Mouse (Mus musculus) ES-E14 (cell line): Measurements from ENCODE around the gene Ssr1.

Source experiments
- MAFK ChIP-seq: IDR thresholded peaks from 2 replicates; pipeline ENCODE4 v1.6.1; 2014; ENCODE audit warnings: mild to moderate bottlenecking, low read depth, low read length, inconsistent platforms; ENCODE audit not compliant: insufficient read depth
- ZC3H11A ChIP-seq: IDR thresholded peaks from 2 replicates; pipeline ENCODE4 v1.6.1; 2012; ENCODE audit warnings: low read depth, mild to moderate bottlenecking, inconsistent platforms, low read length, borderline replicate concordance

DNA sequence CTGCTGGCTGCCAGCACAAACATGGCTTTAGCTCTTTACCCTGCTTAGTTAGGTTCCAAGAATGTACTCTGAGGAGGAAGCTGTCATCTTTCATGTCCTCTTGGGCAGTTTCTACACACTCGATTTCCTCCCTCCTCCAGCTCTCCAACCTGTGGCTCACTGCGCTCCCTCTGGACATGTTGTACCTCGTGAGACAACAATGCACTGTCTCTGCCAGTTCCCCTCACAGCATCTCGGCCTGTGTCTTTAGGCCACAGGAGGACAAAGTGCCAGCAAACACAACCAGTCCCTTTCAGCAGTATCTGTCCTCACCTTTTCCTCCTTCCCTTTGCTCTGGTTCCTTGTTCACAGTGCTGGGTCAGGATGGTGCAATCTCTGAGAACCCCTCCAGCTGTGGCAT is 59.9 kb downstream of the Ssr1 start:
- TF ChIP-seq ZC3H11A (no peak), MAFK (no peak)
